In the genomic region with DNA sequence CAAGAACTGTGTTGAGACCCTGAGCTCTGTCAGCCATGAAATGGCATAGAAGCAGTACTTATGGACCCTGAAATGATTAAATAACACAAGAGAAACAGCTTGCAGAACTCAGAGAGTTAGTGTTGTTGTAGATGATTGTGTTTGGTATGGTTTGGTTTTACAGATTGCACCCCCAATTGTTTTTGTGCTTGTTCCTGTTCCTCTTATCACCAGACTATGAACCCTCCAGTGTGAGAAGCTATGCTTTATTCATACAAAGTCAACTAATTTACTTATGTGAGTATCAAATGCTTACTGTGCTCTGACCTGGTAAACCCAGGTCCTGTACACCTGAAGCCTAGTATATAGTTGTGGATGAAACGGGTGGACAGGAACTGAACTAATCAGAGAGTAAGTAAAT, we compare ENCODE assay signal across 25 mouse cellular contexts. TPM values are rescaled to one million over a fixed set of nuclear protein-coding genes. Genes with fewer than 3 reads are reported as not detected.
"Had no signal": no experiment of that assay in that cellular context is flagged by ENCODE, and none has a peak within 500 bp of the region (broad histone marks: within the 10 kb centered on the region; RNA-seq: fewer than 3 reads in every experiment).

No protein-coding gene starts in this region.

- H3K27ac ChIP-seq: lung, embryonic 15.5 days; macrophage; midbrain, embryonic 13.5 days; midbrain, embryonic 15.5 days; neural tube, embryonic 12.5 days; stomach, embryonic 15.5 days; stomach, postnatal 0 days had no signal

- ATAC-seq: lung, postnatal 0 days; midbrain, embryonic 13.5 days; midbrain, embryonic 15.5 days had no signal

- H3K4me1 ChIP-seq: lung, embryonic 15.5 days; stomach, embryonic 15.5 days had no signal

- H3K36me3 ChIP-seq: lung, embryonic 15.5 days; midbrain, embryonic 13.5 days; midbrain, embryonic 15.5 days; neural tube, embryonic 12.5 days; stomach, embryonic 15.5 days had no signal

- H3K4me3 ChIP-seq: lung, embryonic 15.5 days; megakaryocyte, embryonic 14.5 days; midbrain, embryonic 13.5 days; midbrain, embryonic 15.5 days; neural tube, embryonic 12.5 days; stomach, embryonic 15.5 days had no signal

- DNase-seq: lung, adult 2 months; lung, postnatal 14 days; lung, postnatal 36 days; right cerebral cortex, postnatal 14 days; thymus, adult 2 months; thymus, postnatal 25 days; thymus, postnatal 4 days had no signal

- H3K27me3 ChIP-seq: lung, embryonic 15.5 days; midbrain, embryonic 13.5 days; midbrain, embryonic 15.5 days; neural tube, embryonic 12.5 days; stomach, embryonic 15.5 days had no signal

- H3K9me3 ChIP-seq: lung, embryonic 15.5 days; megakaryocyte, embryonic 14.5 days; midbrain, embryonic 13.5 days; midbrain, embryonic 15.5 days; neural tube, embryonic 12.5 days; stomach, embryonic 15.5 days had no signal

- H3K4me2 ChIP-seq: lung, embryonic 15.5 days; midbrain, embryonic 11.5 days; midbrain, embryonic 13.5 days; midbrain, embryonic 15.5 days; neural tube, embryonic 12.5 days; stomach, embryonic 15.5 days had no signal

- H3K9ac ChIP-seq: lung, embryonic 15.5 days; midbrain, embryonic 13.5 days; midbrain, embryonic 15.5 days; neural tube, embryonic 12.5 days; stomach, embryonic 15.5 days had no signal

RNA-seq across cellular contexts. Expression of a gene that starts 7.0 kb away (rescaled TPM):
- total RNA-seq: megakaryocyte progenitor cell, adult 5-6 weeks; monocyte, adult 5-6 weeks; neutrophil, adult 5-6 weeks had no signal
- polyA plus RNA-seq: macrophage had no signal

RNA-seq across cellular contexts. Expression of a gene that starts 40.9 kb away (rescaled TPM):
- total RNA-seq: megakaryocyte progenitor cell, adult 5-6 weeks; neutrophil, adult 5-6 weeks had no signal
- polyA plus RNA-seq: macrophage had no signal

RNA-seq across cellular contexts. Expression of a gene that starts 49.0 kb away (rescaled TPM):
- total RNA-seq: megakaryocyte progenitor cell, adult 5-6 weeks; midbrain, postnatal 0 days; monocyte, adult 5-6 weeks; neutrophil, adult 5-6 weeks had no signal
- polyA plus RNA-seq: lung, adult 2 months; lung, embryonic 15.5 days; lung, postnatal 0 days; macrophage; midbrain, embryonic 11.5 days; midbrain, embryonic 13.5 days; midbrain, embryonic 15.5 days; midbrain, postnatal 0 days; neural tube, embryonic 12.5 days; neural tube, embryonic 14.5 days; spleen, adult 2 months; stomach, embryonic 15.5 days; stomach, postnatal 0 days; testis, adult 2 months; thymus, adult 2 months; urinary bladder, adult 2 months had no signal
